Mouse (Mus musculus) hindbrain, postnatal 0 days (tissue): Measurements from ENCODE around the gene BC051142. TPM values are rescaled to one million over a fixed set of nuclear protein-coding genes. Genes with fewer than 3 reads are reported as not detected.

Experiments used
- ATAC-seq: fragments of 200-750 bp; cut with Nextera tagmentation; 2 replicates; pipeline ENCODE4 v1.8.0; 2017; ENCODE audit warnings: mild to moderate bottlenecking, moderate TSS enrichment, moderate library complexity
- DNase-seq: peaks from one replicate; pipeline ENCODE4 v3.0.0-alpha.2; 2015; ENCODE audit warnings: low spot score
- H3K27ac ChIP-seq: fragments of 300-500 bp; sonication (generic); 2 replicates; pipeline ENCODE4 v1.5.1; 2014; ENCODE audit warnings: mild to moderate bottlenecking
- H3K27me3 ChIP-seq: fragments of 300-500 bp; sonication (generic); 2 replicates; pipeline ENCODE4 v1.6.1; 2014; ENCODE audit warnings: low read length, mixed read lengths; ENCODE audit not compliant: insufficient read depth
- H3K36me3 ChIP-seq: fragments of 300-500 bp; sonication (generic); 2 replicates; pipeline ENCODE4 v1.6.1; 2014; ENCODE audit warnings: low read length, mixed read lengths; ENCODE audit not compliant: insufficient read depth
- H3K4me1 ChIP-seq: fragments of 300-500 bp; sonication (generic); 2 replicates; pipeline ENCODE4 v1.6.1; 2014; ENCODE audit warnings: antibody characterized with exemption, low read length, mixed read lengths; ENCODE audit not compliant: insufficient read depth
- H3K4me2 ChIP-seq: fragments of 300-500 bp; sonication (generic); 2 replicates; pipeline ENCODE4 v1.6.1; 2014; ENCODE audit warnings: low read depth, mild to moderate bottlenecking, low read length, moderate library complexity, mixed read lengths
- H3K4me3 ChIP-seq: fragments of 300-500 bp; sonication (generic); 2 replicates; pipeline ENCODE4 v1.5.1; 2014; ENCODE audit warnings: low read length
- H3K9ac ChIP-seq: fragments of 300-500 bp; sonication (generic); replicated peaks from 2 replicates; pipeline ENCODE4 v1.6.1; 2014; ENCODE audit warnings: mild to moderate bottlenecking, low read length, moderate library complexity, mixed read lengths
- H3K9me3 ChIP-seq: fragments of 300-500 bp; sonication (generic); 2 replicates; pipeline ENCODE4 v1.6.1; 2016; ENCODE audit warnings: low read length, mixed read lengths
- CTCF ChIP-seq: IDR thresholded peaks from 2 replicates; pipeline ENCODE4 v1.5.1; 2016; ENCODE audit warnings: antibody characterized with exemption, control low read depth, low read depth
- WGBS: fragments of 180-500 bp; shearing (Covaris S2); extraction: QIAGEN DNeasy Blood & Tissue Kit; methylation state at CpG from one replicate; pipeline ENCODE4 v1.1.7; 2014; 5-methylcytosine and 5-hydroxymethylcytosine counted together
- polyA plus RNA-seq: library from polyadenylated mRNA; unstranded; fragments of >200 nt; fragmentation: Nextera tagmentation; extraction: Ambion mirVana; gene quantifications from 2 replicates; pipeline ENCODE4 v1.2.1, GENCODE M21; 2015
- total RNA-seq: library from RNA; depleted of rRNA; stranded (reverse); fragments of >200 nt; gene quantifications from 2 replicates; pipeline ENCODE4 v1.2.3, GENCODE M21; 2014

Gene BC051142
- total and polyA plus RNA-seq, 2 experiments from 2014 or later = 4.4 to 6.8 TPM

GRCm38 (mm10) chr17:34381876-34382275 lies 16.7 kb upstream of the BC051142 start:
- Histone ChIP-seq H3K9me3 (no peaks in the 10 kb centered on the region), H3K27ac (no peak overlapping the region), H3K4me2 (no peak overlapping the region), H3K36me3 (no peaks in the 10 kb centered on the region), H3K9ac (no peak overlapping the region), H3K4me1 (no peaks in the 10 kb centered on the region), H3K27me3 (no peaks in the 10 kb centered on the region), H3K4me3 (no peak overlapping the region)
- ATAC-seq (no peak), DNase-seq (no peak)
- WGBS = 71% methylated on average over 11 of the region's 11 CpGs
- TF ChIP-seq CTCF = no peak

GRCm38 (mm10) chr17:34383212-34383611 lies 15.4 kb upstream of the BC051142 start:
- Histone ChIP-seq H3K27me3 (no peaks in the 10 kb centered on the region), H3K9me3 (no peaks in the 10 kb centered on the region), H3K36me3 (no peaks in the 10 kb centered on the region), H3K9ac (no peak overlapping the region), H3K4me1 (no peaks in the 10 kb centered on the region), H3K4me3 (no peak overlapping the region), H3K4me2 (no peak overlapping the region), H3K27ac (no peak overlapping the region)
- ATAC-seq (no peak), DNase-seq (no peak)
- peak; percentile 36 for TF ChIP-seq CTCF
- 79% methylated on average over 7 of the region's 7 CpGs for WGBS

GRCm38 (mm10) chr17:34384699-34385098 lies 13.9 kb upstream of the BC051142 start:
- ATAC-seq (no peak), DNase-seq (no peak)
- Histone ChIP-seq H3K4me3 (no peak overlapping the region), H3K9me3 (no peaks in the 10 kb centered on the region), H3K4me1 (no peaks in the 10 kb centered on the region), H3K9ac (no peak overlapping the region), H3K27me3 (no peaks in the 10 kb centered on the region), H3K4me2 (no peak overlapping the region), H3K27ac (no peak overlapping the region), H3K36me3 (no peaks in the 10 kb centered on the region)
- 53% methylated on average over 3 of the region's 3 CpGs for WGBS
- no peak for TF ChIP-seq CTCF

GRCm38 (mm10) chr17:34386656-34387055 lies 12.0 kb upstream of the BC051142 start:
- no peak overlapping the region for H3K4me3 ChIP-seq
- H3K27ac ChIP-seq = no peak overlapping the region
- no peak for DNase-seq
- no peak for ATAC-seq
- WGBS = 73% methylated on average over 2 of the region's 2 CpGs
- no peaks in the 10 kb centered on the region for H3K27me3 ChIP-seq
- no peaks in the 10 kb centered on the region for H3K36me3 ChIP-seq
- H3K4me1 ChIP-seq = no peaks in the 10 kb centered on the region
- no peak overlapping the region for H3K4me2 ChIP-seq
- no peaks in the 10 kb centered on the region for H3K9me3 ChIP-seq
- no peak overlapping the region for H3K9ac ChIP-seq
- no peak for TF ChIP-seq CTCF

GRCm38 (mm10) chr17:34388513-34388912 lies 10.1 kb upstream of the BC051142 start:
- ATAC-seq (no peak), DNase-seq (peak; percentile 58)
- H3K4me3 ChIP-seq = no peak overlapping the region
- H3K27me3 ChIP-seq = no peaks in the 10 kb centered on the region
- H3K4me2 ChIP-seq = no peak overlapping the region
- H3K27ac ChIP-seq = no peak overlapping the region
- 33% methylated on average over 4 of the region's 4 CpGs for WGBS
- no peaks in the 10 kb centered on the region for H3K36me3 ChIP-seq
- no peak overlapping the region for H3K9ac ChIP-seq
- no peaks in the 10 kb centered on the region for H3K9me3 ChIP-seq
- peak; percentile 72 for TF ChIP-seq CTCF
- H3K4me1 ChIP-seq = 0 out of 2 replicates have a peak, but pooled peaks cover 3% of the 10 kb centered on the region

GRCm38 (mm10) chr17:34391507-34391906 lies 7.1 kb upstream of the BC051142 start:
- Histone ChIP-seq H3K27ac (no peak overlapping the region), H3K9ac (no peak overlapping the region), H3K9me3 (no peaks in the 10 kb centered on the region), H3K4me2 (no peak overlapping the region), H3K4me1 (0 out of 2 replicates have a peak, but pooled peaks cover 3% of the 10 kb centered on the region), H3K4me3 (no peak overlapping the region), H3K36me3 (no peaks in the 10 kb centered on the region), H3K27me3 (no peaks in the 10 kb centered on the region)
- 73% methylated on average over 7 of the region's 7 CpGs for WGBS
- ATAC-seq (no peak), DNase-seq (no peak)
- no peak for TF ChIP-seq CTCF

- 3% methylated on average over 24 of the region's 24 CpGs for WGBS
- ATAC-seq = peak; percentile 69; the same call in 1 of the 2 replicates
Observed at GRCm38 (mm10) chr17:34392321-34392720, 6.3 kb upstream of the BC051142 start.

More at GRCm38 (mm10) chr17:34392321-34392720, 6.3 kb upstream of the BC051142 start:
- H3K36me3 ChIP-seq = no peaks in the 10 kb centered on the region
- H3K27ac ChIP-seq = no peak overlapping the region
- 0 out of 2 replicates have a peak, but pooled peaks cover 3% of the 10 kb centered on the region for H3K4me1 ChIP-seq
- TF ChIP-seq CTCF = no peak
- H3K27me3 ChIP-seq = no peaks in the 10 kb centered on the region
- peak overlapping the region; percentile 37; the same call in 1 of the 2 replicates for H3K9ac ChIP-seq
- no peaks in the 10 kb centered on the region for H3K9me3 ChIP-seq
- peak overlapping the region; percentile 64 for H3K4me2 ChIP-seq
- H3K4me3 ChIP-seq = peak overlapping the region; percentile 40
- peak; percentile 58 for DNase-seq
